Mouse (Mus musculus): Measurements from ENCODE around the gene Fam155a.
"Not testable (repeated sequence)": the region's sequence is repeated elsewhere in the genome, so short reads cannot be mapped to it uniquely, and the experiment has no call there.

Gene Fam155a

DNA sequence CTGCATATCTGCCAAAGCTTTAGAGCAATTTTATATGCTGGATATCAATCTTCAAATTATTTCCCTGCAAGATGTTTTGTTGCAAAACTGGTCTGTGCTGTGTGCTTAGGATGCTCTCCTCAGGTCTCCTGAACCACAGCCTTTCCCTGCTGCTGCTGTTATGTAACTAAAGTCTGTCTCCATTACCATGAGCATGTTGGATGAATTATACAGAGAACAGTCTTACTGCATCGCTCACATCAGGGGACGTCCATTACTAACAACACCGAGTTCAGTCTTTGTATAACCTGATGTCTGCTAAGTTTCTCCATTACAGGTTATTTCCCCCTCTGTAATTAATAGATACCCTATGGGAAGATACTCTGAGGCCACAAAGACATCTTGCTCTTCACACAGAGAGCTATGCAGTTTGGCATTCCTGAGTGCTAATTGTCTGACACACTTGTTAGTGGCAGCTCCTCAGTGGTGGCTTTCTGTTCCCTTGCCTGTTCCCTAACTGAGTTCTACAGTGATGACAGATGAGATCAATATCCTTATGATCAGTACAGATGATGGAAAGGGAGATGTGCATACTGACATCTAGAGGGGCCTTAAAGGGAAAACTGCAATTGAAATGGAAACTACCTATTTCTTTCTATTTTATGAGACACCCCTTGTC lies 372.2 kb downstream of the Fam155a start:
- no peak for DNase-seq (ENCODE audit: low spot score)

- no peak for DNase-seq (ENCODE audit: low spot score)
Observed at GRCm38 (mm10) chr8:9398040-9398439, 372.9 kb downstream of the Fam155a start.

DNA sequence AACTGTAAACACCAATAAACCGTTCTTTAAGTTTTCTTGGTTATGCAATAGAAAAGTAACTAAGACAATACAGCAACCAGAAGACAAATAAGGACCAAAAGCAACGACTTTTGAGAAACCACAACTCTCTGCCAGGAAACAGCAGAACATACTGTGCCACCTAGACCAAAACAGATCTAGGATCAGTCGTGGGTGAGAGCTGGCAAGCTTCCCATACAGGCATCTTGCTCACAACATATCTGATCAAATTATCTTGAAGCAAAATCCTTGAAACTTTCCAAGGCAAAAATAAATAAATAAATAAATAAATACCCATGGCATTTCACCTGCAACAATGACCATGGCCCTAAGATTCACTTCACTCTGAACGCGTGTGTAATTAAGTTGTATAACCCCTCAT lies 376.3 kb downstream of the Fam155a start:
- no peak for DNase-seq (ENCODE audit: low spot score)

- no peak for DNase-seq (ENCODE audit: low spot score)
Observed at GRCm38 (mm10) chr8:9393246-9393645, 377.7 kb downstream of the Fam155a start.

- DNase-seq (ENCODE audit: low spot score): not testable (repeated sequence)
Observed at GRCm38 (mm10) chr8:9390229-9390628, 380.7 kb downstream of the Fam155a start.

DNA sequence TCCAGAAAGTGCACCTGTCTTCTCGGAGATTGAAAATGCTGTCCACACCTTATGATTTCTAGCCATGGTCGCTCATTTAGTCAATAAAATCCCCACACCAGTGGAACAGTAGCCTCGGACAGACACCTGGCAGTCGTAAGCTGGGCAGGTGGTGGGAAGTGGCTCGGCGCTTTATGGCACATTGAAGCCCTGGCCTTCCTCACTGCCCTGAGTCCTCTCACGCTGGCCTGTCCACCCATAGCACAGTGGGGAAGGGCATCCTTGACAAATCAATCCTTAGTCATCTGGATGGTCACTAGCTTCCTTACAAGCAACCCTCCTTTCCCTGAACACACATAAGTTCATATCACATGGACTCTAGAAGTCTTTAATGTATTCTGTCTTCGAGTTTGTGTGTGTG lies 401.8 kb downstream of the Fam155a start:
- DNase-seq (ENCODE audit: low spot score): no peak

GRCm38 (mm10) chr8:9367721-9368120 lies 403.2 kb downstream of the Fam155a start:
- no peak for DNase-seq (ENCODE audit: low spot score)

DNA sequence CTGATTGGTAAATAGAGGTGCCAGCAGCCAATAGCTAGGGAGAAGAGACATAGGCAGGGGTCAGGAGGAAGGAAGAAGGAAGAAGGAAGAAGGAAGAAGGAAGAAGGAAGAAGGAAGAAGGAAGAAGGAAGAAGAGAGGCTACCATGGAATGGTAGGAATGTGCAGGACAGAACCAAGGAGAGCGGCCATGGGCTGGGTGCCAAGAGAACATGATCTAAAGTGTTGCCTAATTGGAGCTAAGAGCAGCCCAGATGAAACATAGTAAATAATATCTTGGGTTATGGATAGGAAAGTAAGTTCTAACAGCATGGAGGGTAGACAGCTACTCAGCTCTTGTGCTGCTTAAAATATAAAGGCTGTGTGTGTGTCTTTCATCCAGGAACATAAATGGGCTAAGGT lies 405.6 kb downstream of the Fam155a start:
- DNase-seq (ENCODE audit: low spot score): no peak

- DNase-seq (ENCODE audit: low spot score): no peak
Observed at GRCm38 (mm10) chr8:9348523-9349135, 422.3 kb downstream of the Fam155a start.

GRCm38 (mm10) chr8:9347163-9347562 lies 423.8 kb downstream of the Fam155a start:
- no peak for DNase-seq (ENCODE audit: low spot score)

GRCm38 (mm10) chr8:9344136-9344535 lies 426.8 kb downstream of the Fam155a start:
- no peak for DNase-seq (ENCODE audit: low spot score)

DNA sequence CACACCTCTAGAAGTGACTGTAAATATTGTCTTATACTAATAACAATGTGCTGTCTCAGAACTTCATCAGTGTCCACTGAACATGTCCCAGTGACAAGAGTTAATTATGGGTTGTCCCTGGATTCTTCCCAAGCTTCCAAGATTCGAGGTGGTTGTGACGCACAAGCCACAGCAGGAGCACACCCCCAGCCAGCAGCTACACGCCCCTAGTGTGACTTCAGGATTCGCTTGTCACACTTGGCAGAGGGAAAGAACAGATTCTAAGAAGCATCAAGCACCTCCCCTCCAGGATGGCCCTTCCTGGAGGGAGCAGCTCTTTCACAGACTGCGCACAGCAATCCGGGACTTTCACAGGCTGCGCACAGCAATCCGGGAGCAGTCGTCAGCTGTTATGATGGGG lies 428.0 kb downstream of the Fam155a start:
- DNase-seq (ENCODE audit: low spot score): no peak

DNA sequence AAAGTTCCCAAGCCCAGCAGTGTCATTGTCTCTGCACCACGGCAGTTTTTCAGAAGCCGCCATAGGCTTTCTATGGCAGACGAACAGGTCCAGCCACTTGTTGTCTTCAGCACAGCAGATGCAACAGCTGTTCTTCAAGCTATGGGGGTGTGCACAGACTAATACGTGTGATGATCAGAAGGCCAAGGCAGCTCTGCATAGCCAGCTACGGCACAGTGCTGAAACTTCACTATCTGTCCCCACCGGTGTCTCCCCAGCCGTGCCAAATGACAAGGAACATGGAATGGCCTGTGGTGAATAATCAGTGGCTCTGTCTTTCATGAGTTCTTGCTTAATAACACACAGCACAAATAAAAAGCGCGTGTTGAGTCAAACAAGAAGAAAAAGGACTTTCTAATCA lies 428.4 kb downstream of the Fam155a start:
- no peak for DNase-seq (ENCODE audit: low spot score)

DNA sequence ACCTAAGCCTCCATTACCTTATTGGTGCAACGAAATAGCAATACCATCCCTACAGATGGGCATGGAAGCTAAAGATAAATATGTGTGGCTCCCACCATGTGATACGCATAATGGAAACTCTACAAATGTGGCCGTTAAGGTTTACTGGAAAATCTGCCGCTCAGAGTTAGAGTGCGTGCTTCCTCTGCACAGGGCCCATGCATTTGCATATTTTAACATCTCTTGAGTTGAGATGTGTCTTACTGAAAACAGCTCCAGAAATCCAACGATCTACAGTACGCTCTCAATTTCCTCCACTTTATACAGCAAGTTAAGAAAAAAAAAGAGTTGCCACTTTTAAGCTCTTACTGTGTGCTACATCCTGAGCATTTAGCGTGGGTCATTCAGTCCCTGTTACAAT lies 433.1 kb downstream of the Fam155a start:
- DNase-seq (ENCODE audit: low spot score): no peak

GRCm38 (mm10) chr8:9335933-9336303 lies 435.0 kb downstream of the Fam155a start:
- no peak for DNase-seq (ENCODE audit: low spot score)

DNA sequence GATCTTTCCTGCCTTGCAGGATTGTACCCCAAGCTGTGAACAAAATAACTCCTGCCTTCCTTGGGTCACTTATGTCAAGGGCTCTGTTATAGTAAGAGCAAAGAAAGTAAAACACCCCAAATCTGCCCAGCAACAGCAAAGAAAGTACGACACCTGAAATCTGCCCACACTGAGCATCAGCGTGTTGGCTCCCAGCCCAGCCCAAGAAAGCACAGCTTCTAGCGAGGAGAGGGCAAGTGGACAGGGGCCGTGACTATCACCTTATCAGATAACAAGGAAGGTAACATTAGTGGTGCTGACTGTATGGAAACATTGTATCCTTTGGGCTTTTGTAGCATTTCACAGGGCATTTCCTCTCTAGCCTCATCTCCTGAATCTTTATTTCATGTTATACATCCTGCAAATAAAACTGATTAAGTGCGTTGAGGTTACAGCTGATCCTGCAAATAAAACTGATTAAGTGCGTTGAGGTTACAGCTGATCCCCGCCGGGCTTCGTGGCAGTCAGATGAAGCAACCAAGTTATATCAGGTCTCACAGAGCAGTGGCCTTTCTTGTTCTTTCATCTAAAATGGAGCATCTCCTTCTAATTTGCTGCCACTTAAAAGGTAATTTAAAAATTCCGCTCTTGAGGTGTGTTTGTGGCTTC lies 435.6 kb downstream of the Fam155a start:
- DNase-seq (ENCODE audit: low spot score): no peak

GRCm38 (mm10) chr8:9332766-9333165 lies 438.2 kb downstream of the Fam155a start:
- no peak for DNase-seq (ENCODE audit: low spot score)

DNA sequence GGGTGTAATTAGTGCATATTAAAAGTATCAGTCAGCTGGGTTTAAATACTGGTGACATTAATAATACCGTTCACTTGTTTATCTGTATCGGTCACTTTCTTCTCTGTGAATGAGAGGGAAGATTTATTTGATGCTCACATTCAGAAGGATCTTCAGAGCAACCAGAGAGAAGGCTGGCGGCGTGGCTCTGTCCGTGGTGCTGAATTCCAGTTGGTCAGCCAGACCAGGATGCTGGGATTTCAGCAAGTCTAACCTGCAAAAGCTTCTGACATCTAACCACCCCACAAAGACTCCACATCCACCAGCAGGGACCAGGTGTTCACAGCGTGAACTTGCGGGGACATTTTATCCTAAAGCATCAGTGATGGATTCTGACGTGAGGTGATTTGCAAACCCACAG lies 461.5 kb downstream of the Fam155a start:
- DNase-seq (ENCODE audit: low spot score): peak; percentile 5

- DNase-seq (ENCODE audit: low spot score): no peak
Observed at GRCm38 (mm10) chr8:9303526-9304135, 467.3 kb downstream of the Fam155a start.

DNA sequence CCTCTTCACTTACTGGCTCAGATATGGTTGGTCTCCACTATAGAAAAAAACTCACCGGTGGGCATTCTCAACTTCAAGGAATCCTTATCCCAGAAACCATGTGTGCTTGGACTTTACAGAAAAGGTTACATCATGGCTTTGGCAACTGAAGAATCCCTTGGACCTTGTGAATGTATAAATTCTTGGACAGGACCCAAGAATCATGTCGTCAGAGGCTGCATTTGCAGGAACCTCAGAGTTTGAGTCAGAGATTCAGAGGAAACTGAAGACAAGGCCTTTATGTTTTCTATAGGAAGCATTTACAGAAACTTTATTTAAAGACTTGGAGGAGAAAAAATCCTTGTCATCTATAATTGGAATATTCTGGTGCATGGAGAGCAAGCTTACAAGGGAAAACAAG lies 475.9 kb downstream of the Fam155a start:
- no peak for DNase-seq (ENCODE audit: low spot score)

DNA sequence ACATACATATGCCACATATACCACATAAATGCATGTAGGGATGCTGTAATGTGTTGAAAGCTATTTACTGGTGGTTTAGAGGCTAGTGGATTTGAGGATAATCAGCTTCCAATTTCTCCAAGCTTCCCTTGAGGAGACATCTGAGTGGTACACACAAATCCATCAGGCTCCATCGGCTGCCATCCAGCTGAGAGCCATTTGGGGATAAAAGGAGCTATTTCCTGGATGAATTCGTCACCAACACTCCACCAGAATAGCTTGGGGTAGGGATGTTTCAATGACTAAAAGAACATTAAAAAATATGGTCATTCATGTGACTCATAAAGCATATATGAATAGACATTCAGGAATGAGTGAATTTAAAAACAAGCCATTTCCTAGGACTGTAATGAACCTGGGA lies 478.4 kb downstream of the Fam155a start:
- no peak for DNase-seq (ENCODE audit: low spot score)

GRCm38 (mm10) chr8:9288015-9288729 lies 482.8 kb downstream of the Fam155a start:
- no peak for DNase-seq (ENCODE audit: low spot score)

DNA sequence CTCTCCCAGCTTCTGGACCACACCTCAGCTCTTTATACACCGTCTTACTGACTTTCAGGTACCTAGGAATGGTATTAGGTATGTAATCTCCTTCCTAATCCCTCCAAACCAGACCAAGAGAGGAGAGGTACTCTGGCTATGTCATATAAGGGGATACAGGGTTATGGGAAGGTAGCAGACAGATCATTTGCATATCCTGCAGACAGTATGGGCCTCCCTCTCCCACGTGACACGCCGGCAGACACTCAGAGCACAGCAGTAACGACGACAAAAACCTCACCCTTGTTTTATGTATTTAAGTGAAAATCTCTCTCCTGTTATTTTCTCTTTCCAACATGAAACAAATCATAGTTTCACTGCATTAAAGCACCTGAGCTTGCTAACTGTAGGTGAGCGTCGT lies 496.8 kb downstream of the Fam155a start:
- no peak for DNase-seq (ENCODE audit: low spot score)
